Mouse (Mus musculus): ENCODE data around the gene Baz2b. TPM values are rescaled to one million over a fixed set of nuclear protein-coding genes. Genes with fewer than 3 reads are reported as not detected.
A peak's percentile ranks its signal among the peaks of the same experiment; 100 is the strongest.

Gene Baz2b
- polyA plus RNA-seq, 1 experiment from 2014 or later = 38.1 TPM

GRCm38 (mm10) chr2:60044988-60045387 is 164.7 kb downstream of the Baz2b start:
- ATAC-seq = no peak

GRCm38 (mm10) chr2:60044540-60044939 is 165.1 kb downstream of the Baz2b start:
- ChIA-PET CTCF (interaction anchor here (1.3 kb wide), 1 partner anchor 17 kb away, joined by 3 read pairs; no protein-coding TSS in a partner anchor), POLR2A (no interaction called here)
- no peak for TF ChIP-seq CTCF (IDR thresholded peaks at IDR 0.05)
- no peak for ATAC-seq
- H3K27me3 ChIP-seq = no peaks in the 10 kb centered on the region
- DNase-seq (ENCODE audit: low read depth, low spot score) = no peak
- in situ Hi-C loops (cut with MboI; ENCODE audit: low pct_unique_long_range_greater_than_20kb) = no loop called here

More at GRCm38 (mm10) chr2:60044988-60045387, 164.7 kb downstream of the Baz2b start:
- CTCF ChIA-PET = interaction anchor here (0.6 to 2.1 kb wide), 3 partner anchors 21 to 26 kb away, joined by 3 to 7 read pairs (median 5); no protein-coding TSS in a partner anchor
- peak; percentile 34 for TF ChIP-seq CTCF (IDR thresholded peaks at IDR 0.05)
- DNase-seq (ENCODE audit: low read depth, low spot score) = no peak
- in situ Hi-C loops (cut with MboI; ENCODE audit: low pct_unique_long_range_greater_than_20kb) = no loop called here
- POLR2A ChIA-PET = interaction anchor here (0.6 kb wide), 1 partner anchor 34 kb away, joined by 6 read pairs; no protein-coding TSS in a partner anchor
- H3K27me3 ChIP-seq = no peaks in the 10 kb centered on the region

GRCm38 (mm10) chr2:60042699-60043098 is 166.9 kb downstream of the Baz2b start:
- ChIA-PET POLR2A (no interaction called here), CTCF (interaction anchor here (1.4 kb wide), 1 partner anchor 17 kb away, joined by 6 read pairs; no protein-coding TSS in a partner anchor)
- no peak for ATAC-seq
- DNase-seq (ENCODE audit: low read depth, low spot score) = no peak
- in situ Hi-C loops (cut with MboI; ENCODE audit: low pct_unique_long_range_greater_than_20kb) = no loop called here
- no peaks in the 10 kb centered on the region for H3K27me3 ChIP-seq
- TF ChIP-seq CTCF (IDR thresholded peaks at IDR 0.05) = no peak

- in situ Hi-C loops (cut with MboI; ENCODE audit: low pct_unique_long_range_greater_than_20kb) = no loop called here
- ATAC-seq (no peak), DNase-seq (ENCODE audit: low read depth, low spot score) (no peak)
- no peaks in the 10 kb centered on the region for H3K27me3 ChIP-seq
- TF ChIP-seq CTCF (IDR thresholded peaks at IDR 0.05) = no peak
- POLR2A ChIA-PET = no interaction called here
- CTCF ChIA-PET = no interaction called here
Observed at GRCm38 (mm10) chr2:60041485-60042274, 168.0 kb downstream of the Baz2b start.

GRCm38 (mm10) chr2:60040162-60040561 is 169.5 kb downstream of the Baz2b start:
- ChIA-PET POLR2A (no interaction called here), CTCF (no interaction called here)
- DNase-seq (ENCODE audit: low read depth, low spot score) (no peak), ATAC-seq (no peak)
- no peaks in the 10 kb centered on the region for H3K27me3 ChIP-seq
- in situ Hi-C loops (cut with MboI; ENCODE audit: low pct_unique_long_range_greater_than_20kb) = no loop called here
- no peak for TF ChIP-seq CTCF (IDR thresholded peaks at IDR 0.05)

GRCm38 (mm10) chr2:60037011-60037551 is 172.6 kb downstream of the Baz2b start:
- POLR2A ChIA-PET = interaction anchor here (0.5 kb wide), 1 partner anchor 15 kb away, joined by 3 read pairs; no protein-coding TSS in a partner anchor
- CTCF ChIA-PET = no interaction called here
- DNase-seq (ENCODE audit: low read depth, low spot score) = no peak
- ATAC-seq = no peak
- TF ChIP-seq CTCF (IDR thresholded peaks at IDR 0.05) = no peak
- no peaks in the 10 kb centered on the region for H3K27me3 ChIP-seq
- in situ Hi-C loops (cut with MboI; ENCODE audit: low pct_unique_long_range_greater_than_20kb) = no loop called here

GRCm38 (mm10) chr2:60036361-60036760 is 173.3 kb downstream of the Baz2b start:
- TF ChIP-seq CTCF (IDR thresholded peaks at IDR 0.05) = no peak
- POLR2A ChIA-PET = interaction anchor here (0.5 kb wide), 1 partner anchor 15 kb away, joined by 3 read pairs; no protein-coding TSS in a partner anchor
- in situ Hi-C loops (cut with MboI; ENCODE audit: low pct_unique_long_range_greater_than_20kb) = no loop called here

GRCm38 (mm10) chr2:60030991-60031390 is 178.6 kb downstream of the Baz2b start:
- DNase-seq (ENCODE audit: low read depth, low spot score) (no peak), ATAC-seq (no peak)
- no peaks in the 10 kb centered on the region for H3K27me3 ChIP-seq
- in situ Hi-C loops (cut with MboI; ENCODE audit: low pct_unique_long_range_greater_than_20kb) = no loop called here
- no peak for TF ChIP-seq CTCF (IDR thresholded peaks at IDR 0.05)
- ChIA-PET CTCF (interaction anchor here (1.0 kb wide), 1 partner anchor 19 kb away, joined by 3 read pairs; no protein-coding TSS in a partner anchor), POLR2A (no interaction called here)

More at GRCm38 (mm10) chr2:60036361-60036760, 173.3 kb downstream of the Baz2b start:
- CTCF ChIA-PET = no interaction called here
- H3K27me3 ChIP-seq = no peaks in the 10 kb centered on the region
- ATAC-seq (no peak), DNase-seq (ENCODE audit: low read depth, low spot score) (no peak)

GRCm38 (mm10) chr2:60029020-60029419 is 180.6 kb downstream of the Baz2b start:
- CTCF ChIA-PET = interaction anchor here (1.1 to 1.2 kb wide), 2 partner anchors 18 to 45 kb away, joined by 3 read pairs; no protein-coding TSS in a partner anchor
- in situ Hi-C loops (cut with MboI; ENCODE audit: low pct_unique_long_range_greater_than_20kb) = no loop called here
- no peak for DNase-seq (ENCODE audit: low read depth, low spot score)
- TF ChIP-seq CTCF (IDR thresholded peaks at IDR 0.05) = no peak
- ATAC-seq = no peak
- no peaks in the 10 kb centered on the region for H3K27me3 ChIP-seq
- POLR2A ChIA-PET = no interaction called here

- in situ Hi-C loops (cut with MboI; ENCODE audit: low pct_unique_long_range_greater_than_20kb) = no loop called here
- ATAC-seq = no peak
- ChIA-PET POLR2A (no interaction called here), CTCF (no interaction called here)
- no peak for TF ChIP-seq CTCF (IDR thresholded peaks at IDR 0.05)
- no peak for DNase-seq (ENCODE audit: low read depth, low spot score)
- no peaks in the 10 kb centered on the region for H3K27me3 ChIP-seq
Observed at GRCm38 (mm10) chr2:60027166-60027565, 182.5 kb downstream of the Baz2b start.

GRCm38 (mm10) chr2:60026554-60026953 is 183.1 kb downstream of the Baz2b start:
- ChIA-PET POLR2A (interaction anchor here (0.7 kb wide), 1 partner anchor 1025 kb away, joined by 4 read pairs; no protein-coding TSS in a partner anchor), CTCF (interaction anchor here (1.6 kb wide), 1 partner anchor 17 kb away, joined by 6 read pairs; no protein-coding TSS in a partner anchor)
- TF ChIP-seq CTCF (IDR thresholded peaks at IDR 0.05) = no peak
- H3K27me3 ChIP-seq = no peaks in the 10 kb centered on the region
- in situ Hi-C loops (cut with MboI; ENCODE audit: low pct_unique_long_range_greater_than_20kb) = no loop called here
- no peak for ATAC-seq
- DNase-seq (ENCODE audit: low read depth, low spot score) = no peak

Data from Patski (cell line).